ENCODE assay signal across 8 mouse cellular contexts in the genomic region with DNA sequence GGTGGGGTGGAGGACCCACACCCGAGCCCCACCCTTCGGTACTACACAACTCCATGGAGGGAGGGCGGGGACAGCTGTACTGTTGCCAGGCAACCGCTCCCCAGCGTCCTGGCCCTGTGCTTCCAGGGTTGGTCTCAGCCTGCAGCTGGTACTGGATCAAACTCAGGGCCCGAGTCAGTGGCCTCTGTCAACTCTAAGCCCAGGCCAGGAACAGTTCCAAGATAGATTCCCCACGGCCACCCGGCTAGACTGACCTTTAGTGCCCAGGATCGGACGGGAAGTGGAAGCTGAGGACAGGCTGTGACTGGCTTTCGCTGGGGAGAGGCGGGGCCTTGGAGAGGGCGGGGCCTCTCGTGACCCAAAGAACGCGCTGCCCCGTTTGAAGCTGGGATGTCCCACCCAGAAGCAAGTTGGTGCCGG. TPM values are rescaled to one million over a fixed set of nuclear protein-coding genes. Genes with fewer than 3 reads are reported as not detected.
DNase-seq lines count a peak whose midpoint lies in the region; ATAC-seq and TF ChIP-seq lines count a peak whose summit lies in the region.

A gene (minus strand): TSS at position 334 of the 420 bp plus-strand sequence.

- H3K27ac ChIP-seq in forebrain, postnatal 0 days (ENCODE audit: low read depth, low read length), result no peak within 1 kb of the TSS
- H3K27ac ChIP-seq in hindbrain, embryonic 10.5 days, result peak within 1 kb of the TSS; percentile 82

- H3K4me2 ChIP-seq in forebrain, postnatal 0 days (ENCODE audit: low read depth), result peak within 1 kb of the TSS; percentile 81

- in situ Hi-C loops in Patski (cut with MboI; ENCODE audit: low pct_unique_long_range_greater_than_20kb), result loop anchor here (5.0 kb wide), 2 partner anchors 239 to 409 kb away; no protein-coding TSS in a partner anchor

- peak within 1 kb of the TSS; percentile 39 for H3K4me3 ChIP-seq in forebrain, postnatal 0 days (ENCODE audit: low read depth, low read length)
- peak within 1 kb of the TSS; percentile 64 for H3K4me3 ChIP-seq in hindbrain, embryonic 10.5 days

- CTCF ChIA-PET in Patski (lab: Charles Lee), result interaction anchor here (1.6 to 2.0 kb wide), 2 partner anchors 404 to 408 kb away, joined by 4 to 10 read pairs; a partner anchor contains a TSS

- H3K27me3 ChIP-seq in Patski, result no peaks in the 10 kb centered on the region
- no peaks in the 10 kb centered on the region for H3K27me3 ChIP-seq in forebrain, postnatal 0 days (ENCODE audit: insufficient read depth, low read length)
- peaks cover 27% of the 10 kb centered on the region for H3K27me3 ChIP-seq in hindbrain, embryonic 10.5 days (ENCODE audit: insufficient read depth, poor library complexity, severe bottlenecking)

- ATAC-seq in Patski, result peak; percentile 70
- ATAC-seq in forebrain, postnatal 0 days, result peak; percentile 84

- H3K9me3 ChIP-seq in forebrain, postnatal 0 days (ENCODE audit: low read length), result no peaks in the 10 kb centered on the region
- H3K9me3 ChIP-seq in hindbrain, embryonic 10.5 days, result no peaks in the 10 kb centered on the region

- H3K9ac ChIP-seq in forebrain, postnatal 0 days, result peak within 1 kb of the TSS; percentile 45

- DNase-seq in Patski (ENCODE audit: low read depth, low spot score), result no peak
- DNase-seq in cerebellum, adult 18-20 months, result peak; percentile 52 to 59
- peak; percentile 71 for DNase-seq in forebrain, postnatal 0 days
- peak; percentile 87 for DNase-seq in hindbrain, embryonic 10.5 days (ENCODE audit: low spot score)
- DNase-seq in left cerebral cortex, adult 11 months (ENCODE audit: low spot score), result peak; percentile 46
- peak; percentile 90 for DNase-seq in lung, postnatal 25 days (ENCODE audit: low spot score)
- DNase-seq in ovary, postnatal 14 days (ENCODE audit: low spot score), result peak; percentile 66
- peak; percentile 82 to 88 for DNase-seq in urinary bladder, adult 18-20 months (ENCODE audit: low spot score in 2 of 2)

- H3K36me3 ChIP-seq in forebrain, postnatal 0 days (ENCODE audit: insufficient read depth), result no peaks in the 10 kb centered on the region
- H3K36me3 ChIP-seq in hindbrain, embryonic 10.5 days, result no peaks in the 10 kb centered on the region

- TF ChIP-seq CTCF in Patski (IDR thresholded peaks at IDR 0.05), result no peak
- TF ChIP-seq CTCF in forebrain, postnatal 0 days (IDR thresholded peaks at IDR 0.05; ENCODE audit: low read depth), result no peak

- no peaks in the 10 kb centered on the region for H3K4me1 ChIP-seq in forebrain, postnatal 0 days (ENCODE audit: insufficient read depth)
- peaks cover 34% of the 10 kb centered on the region for H3K4me1 ChIP-seq in hindbrain, embryonic 10.5 days (replicated peaks)

- POLR2A ChIA-PET in Patski (lab: Charles Lee), result interaction anchor here (1.4 kb wide), 1 partner anchor 10 kb away, joined by 3 read pairs; no protein-coding TSS in a partner anchor

- 1% methylated on average over 18 of the region's 18 CpGs for WGBS in forebrain, postnatal 0 days
- under 1% methylated on average over 18 of the region's 18 CpGs for WGBS in hindbrain, embryonic 10.5 days

RNA-seq across cellular contexts. Expression of the gene that starts here (rescaled TPM):
- 6.8 TPM for polyA plus RNA-seq in Patski (2021)
- total RNA-seq in forebrain, postnatal 0 days (2014; rRNA removed), result 2.6 and 3.7 TPM in 2 replicates
- polyA plus RNA-seq in forebrain, postnatal 0 days (2015; fragmentation: Nextera tagmentation; extraction: Ambion mirVana), result 1.2 and 2.5 TPM in 2 replicates
- 1.9 and 2.7 TPM in 2 replicates for polyA plus RNA-seq in hindbrain, embryonic 10.5 days (2016; fragmentation: Nextera tagmentation; extraction: Ambion mirVana)
